In genomic region chr17:84749297-84749696, GRCm38 (mm10) we compare ENCODE assay signal across 14 mouse cellular contexts. TPM values are rescaled to one million over a fixed set of nuclear protein-coding genes. Genes with fewer than 3 reads are reported as not detected.
DNase-seq lines count a peak whose midpoint lies in the region; ATAC-seq and TF ChIP-seq lines count a peak whose summit lies in the region.
"Had no signal": no experiment of that assay in that cellular context is flagged by ENCODE, and none has a peak within 500 bp of the region (broad histone marks: within the 10 kb centered on the region; RNA-seq: fewer than 3 reads in every experiment).

No protein-coding gene starts in this region.

- H3K4me3 ChIP-seq in kidney, postnatal 0 days (replicated peaks; ENCODE audit: low read depth, low read length) = no peak overlapping the region
- no peak overlapping the region for H3K4me3 ChIP-seq in forebrain, embryonic 12.5 days (replicated peaks)
- no peak overlapping the region for H3K4me3 ChIP-seq in hindbrain, postnatal 0 days (ENCODE audit: low read length)
- no peak overlapping the region for H3K4me3 ChIP-seq in neural tube, embryonic 15.5 days (replicated peaks)
- H3K4me3 ChIP-seq in heart, embryonic 12.5 days = no peak overlapping the region
- H3K4me3 ChIP-seq: midbrain, embryonic 12.5 days had no signal

- DNase-seq in kidney, postnatal 0 days (ENCODE audit: low spot score) = peak; percentile 27
- DNase-seq in kidney, postnatal 4 days = no peak
- DNase-seq in hindbrain, postnatal 0 days (ENCODE audit: low spot score) = peak; percentile 52
- no peak for DNase-seq in embryo, embryonic 11 days
- no peak for DNase-seq in kidney, postnatal 10 days
- DNase-seq: heart, postnatal 14 days; kidney, adult 18-20 months; liver; thymus, adult 2 months had no signal

- 0 out of 2 replicates have a peak, but pooled peaks cover 14% of the 10 kb centered on the region for H3K36me3 ChIP-seq in kidney, postnatal 0 days (ENCODE audit: insufficient read depth, low read length)
- H3K36me3 ChIP-seq in forebrain, embryonic 12.5 days (replicated peaks) = peaks cover 7% of the 10 kb centered on the region; the same call in 1 of the 2 replicates
- no peaks in the 10 kb centered on the region for H3K36me3 ChIP-seq in hindbrain, postnatal 0 days (ENCODE audit: insufficient read depth, low read length)
- H3K36me3 ChIP-seq in neural tube, embryonic 15.5 days = peaks cover 10% of the 10 kb centered on the region; the same call in 1 of the 2 replicates
- H3K36me3 ChIP-seq in heart, embryonic 12.5 days = peaks cover 29% of the 10 kb centered on the region

- no peak for ATAC-seq in kidney, postnatal 0 days (replicated peaks; ENCODE audit: low FRiP score, low read depth)
- peak; percentile 68 for ATAC-seq in forebrain, embryonic 12.5 days (ENCODE audit: low FRiP score)
- 0 out of 2 replicates have a peak, but pooled peaks have one; percentile 55 for ATAC-seq in hindbrain, postnatal 0 days
- ATAC-seq in neural tube, embryonic 15.5 days (ENCODE audit: low FRiP score) = peak; percentile 69; the same call in 1 of the 2 replicates
- ATAC-seq in heart, embryonic 12.5 days (ENCODE audit: insufficient number of reproducible peaks, low FRiP score) = no peak
- ATAC-seq: lung, postnatal 0 days had no signal

- no peak for TF ChIP-seq CTCF in kidney, postnatal 0 days (IDR thresholded peaks at IDR 0.05; ENCODE audit: low read depth)
- no peak for TF ChIP-seq CTCF in hindbrain, postnatal 0 days (IDR thresholded peaks at IDR 0.05; ENCODE audit: low read depth)

- no peak overlapping the region for H3K27ac ChIP-seq in kidney, postnatal 0 days
- peak overlapping the region; percentile 31; the same call in 1 of the 2 replicates for H3K27ac ChIP-seq in forebrain, embryonic 12.5 days
- H3K27ac ChIP-seq in hindbrain, postnatal 0 days = 0 out of 2 replicates have a peak overlapping the region, but pooled peaks have one; percentile 9
- H3K27ac ChIP-seq in neural tube, embryonic 15.5 days (replicated peaks) = peak overlapping the region; percentile 30
- no peak overlapping the region for H3K27ac ChIP-seq in heart, embryonic 12.5 days (ENCODE audit: poor library complexity, severe bottlenecking)

- 50% methylated on average over 8 of the region's 8 CpGs for WGBS in kidney, postnatal 0 days
- 42% methylated on average over 8 of the region's 8 CpGs for whole genome bisulfite sequencing in forebrain, embryonic 12.5 days
- WGBS in hindbrain, postnatal 0 days = 31% methylated on average over 8 of the region's 8 CpGs
- WGBS in neural tube, embryonic 15.5 days = 25% methylated on average over 8 of the region's 8 CpGs
- 77% methylated on average over 8 of the region's 8 CpGs for WGBS in heart, embryonic 12.5 days

- no peaks in the 10 kb centered on the region for H3K9me3 ChIP-seq in kidney, postnatal 0 days (replicated peaks; ENCODE audit: low read length)
- H3K9me3 ChIP-seq in forebrain, embryonic 12.5 days = no peaks in the 10 kb centered on the region
- no peaks in the 10 kb centered on the region for H3K9me3 ChIP-seq in hindbrain, postnatal 0 days (ENCODE audit: low read length)
- no peaks in the 10 kb centered on the region for H3K9me3 ChIP-seq in neural tube, embryonic 15.5 days (replicated peaks)
- H3K9me3 ChIP-seq in heart, embryonic 12.5 days (replicated peaks) = no peaks in the 10 kb centered on the region
- H3K9me3 ChIP-seq: midbrain, embryonic 12.5 days had no signal

- no peaks in the 10 kb centered on the region for H3K27me3 ChIP-seq in kidney, postnatal 0 days (ENCODE audit: insufficient read depth, low read length)
- no peaks in the 10 kb centered on the region for H3K27me3 ChIP-seq in forebrain, embryonic 12.5 days
- H3K27me3 ChIP-seq in hindbrain, postnatal 0 days (ENCODE audit: insufficient read depth, low read length) = no peaks in the 10 kb centered on the region
- H3K27me3 ChIP-seq in neural tube, embryonic 15.5 days (replicated peaks) = no peaks in the 10 kb centered on the region
- no peaks in the 10 kb centered on the region for H3K27me3 ChIP-seq in heart, embryonic 12.5 days (replicated peaks)
- H3K27me3 ChIP-seq: midbrain, embryonic 12.5 days had no signal

- no peaks in the 10 kb centered on the region for H3K4me1 ChIP-seq in kidney, postnatal 0 days (replicated peaks; ENCODE audit: insufficient read depth, low read length)
- peaks cover 45% of the 10 kb centered on the region for H3K4me1 ChIP-seq in forebrain, embryonic 12.5 days
- peaks cover 7% of the 10 kb centered on the region; the same call in 1 of the 2 replicates for H3K4me1 ChIP-seq in hindbrain, postnatal 0 days (ENCODE audit: insufficient read depth, low read length)
- peaks cover 33% of the 10 kb centered on the region for H3K4me1 ChIP-seq in neural tube, embryonic 15.5 days
- H3K4me1 ChIP-seq in heart, embryonic 12.5 days (replicated peaks) = peaks cover 4% of the 10 kb centered on the region; the same call in 1 of the 2 replicates

- H3K4me2 ChIP-seq in kidney, postnatal 0 days (ENCODE audit: low read length) = no peak overlapping the region
- H3K4me2 ChIP-seq in forebrain, embryonic 12.5 days = no peak overlapping the region
- no peak overlapping the region for H3K4me2 ChIP-seq in hindbrain, postnatal 0 days (ENCODE audit: low read depth, low read length)
- no peak overlapping the region for H3K4me2 ChIP-seq in neural tube, embryonic 15.5 days
- H3K4me2 ChIP-seq in heart, embryonic 12.5 days = no peak overlapping the region
- H3K4me2 ChIP-seq: midbrain, embryonic 12.5 days had no signal

- no peak overlapping the region for H3K9ac ChIP-seq in kidney, postnatal 0 days (ENCODE audit: low read depth, low read length)
- no peak overlapping the region for H3K9ac ChIP-seq in forebrain, embryonic 12.5 days
- H3K9ac ChIP-seq in hindbrain, postnatal 0 days (replicated peaks; ENCODE audit: low read length) = no peak overlapping the region
- H3K9ac ChIP-seq in neural tube, embryonic 15.5 days (replicated peaks) = no peak overlapping the region
- H3K9ac ChIP-seq in heart, embryonic 12.5 days = no peak overlapping the region
- H3K9ac ChIP-seq: midbrain, embryonic 12.5 days had no signal

RNA-seq across cellular contexts. Expression of gene Lrpprc, which starts 41.3 kb away (rescaled TPM):
- polyA plus RNA-seq in kidney, postnatal 0 days (2015; fragmentation: Nextera tagmentation; extraction: Ambion mirVana) = 31.2 and 34.1 TPM in 2 replicates
- polyA plus RNA-seq in forebrain, embryonic 12.5 days (2016; fragmentation: Nextera tagmentation; extraction: Ambion mirVana) = 49.3 and 52.8 TPM in 2 replicates
- total RNA-seq in hindbrain, postnatal 0 days (2014; rRNA removed) = 46.1 and 47.3 TPM in 2 replicates
- 38.1 and 39.1 TPM in 2 replicates for polyA plus RNA-seq in hindbrain, postnatal 0 days (2015; fragmentation: Nextera tagmentation; extraction: Ambion mirVana)
- 46.5 and 47.2 TPM in 2 replicates for polyA plus RNA-seq in neural tube, embryonic 15.5 days (2015; fragmentation: Nextera tagmentation; extraction: Ambion mirVana)
- 73.9 and 75.9 TPM in 2 replicates for polyA plus RNA-seq in heart, embryonic 12.5 days (2016; fragmentation: Nextera tagmentation; extraction: Ambion mirVana)

Comparison
In these comparisons a context has a peak if more than half of its experiments do, and no peak if none do; other contexts are left out.
1. DNase-seq: peak in kidney, postnatal 0 days (single experiment) and hindbrain, postnatal 0 days (single experiment); none in kidney, postnatal 4 days (0 of 2), embryo, embryonic 11 days (single experiment) and kidney, postnatal 10 days (single experiment).
2. ATAC-seq: peak in forebrain, embryonic 12.5 days (single experiment), hindbrain, postnatal 0 days (single experiment) and neural tube, embryonic 15.5 days (single experiment); none in kidney, postnatal 0 days (single experiment) and heart, embryonic 12.5 days (single experiment).
3. H3K27ac ChIP-seq: peak in forebrain, embryonic 12.5 days (single experiment), hindbrain, postnatal 0 days (single experiment) and neural tube, embryonic 15.5 days (single experiment); none in kidney, postnatal 0 days (single experiment) and heart, embryonic 12.5 days (single experiment).